Mouse (Mus musculus): Measurements from ENCODE around the gene Cyp26b1.

The Cyp26b1 gene

DNA sequence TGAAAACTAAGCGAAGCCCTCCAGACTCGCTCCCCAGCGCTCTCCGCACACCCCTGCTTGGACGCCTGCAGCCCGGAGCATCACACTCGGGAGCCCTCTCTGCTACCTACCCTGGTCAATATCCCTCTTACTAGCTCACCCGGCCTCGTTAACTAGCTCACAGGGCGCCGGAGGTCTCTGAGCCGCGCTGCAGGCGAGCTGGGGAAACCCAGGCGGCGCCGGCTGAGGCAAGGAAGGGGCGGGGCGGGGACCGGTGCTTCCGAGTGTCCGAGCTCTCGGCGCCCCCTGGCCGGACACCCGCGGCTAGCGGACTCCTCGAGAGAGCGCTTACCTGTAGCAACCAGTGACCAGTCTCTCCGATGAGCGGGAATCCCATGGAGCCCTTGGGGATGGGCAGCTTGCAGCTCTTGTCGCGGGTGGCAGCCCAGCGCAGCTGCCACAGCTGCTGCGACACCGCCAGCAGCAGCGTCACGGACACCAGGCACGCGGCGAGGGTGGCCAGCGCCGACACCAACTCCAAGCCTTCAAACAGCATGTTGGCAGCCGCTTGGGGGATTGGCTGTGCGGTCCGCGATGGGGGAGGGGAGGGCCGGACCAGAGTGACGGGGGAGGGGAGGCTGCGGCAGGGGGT is 6.1 kb downstream of the Cyp26b1 start:
- DNase-seq (ENCODE audit: low spot score), result peak; percentile 45

DNA sequence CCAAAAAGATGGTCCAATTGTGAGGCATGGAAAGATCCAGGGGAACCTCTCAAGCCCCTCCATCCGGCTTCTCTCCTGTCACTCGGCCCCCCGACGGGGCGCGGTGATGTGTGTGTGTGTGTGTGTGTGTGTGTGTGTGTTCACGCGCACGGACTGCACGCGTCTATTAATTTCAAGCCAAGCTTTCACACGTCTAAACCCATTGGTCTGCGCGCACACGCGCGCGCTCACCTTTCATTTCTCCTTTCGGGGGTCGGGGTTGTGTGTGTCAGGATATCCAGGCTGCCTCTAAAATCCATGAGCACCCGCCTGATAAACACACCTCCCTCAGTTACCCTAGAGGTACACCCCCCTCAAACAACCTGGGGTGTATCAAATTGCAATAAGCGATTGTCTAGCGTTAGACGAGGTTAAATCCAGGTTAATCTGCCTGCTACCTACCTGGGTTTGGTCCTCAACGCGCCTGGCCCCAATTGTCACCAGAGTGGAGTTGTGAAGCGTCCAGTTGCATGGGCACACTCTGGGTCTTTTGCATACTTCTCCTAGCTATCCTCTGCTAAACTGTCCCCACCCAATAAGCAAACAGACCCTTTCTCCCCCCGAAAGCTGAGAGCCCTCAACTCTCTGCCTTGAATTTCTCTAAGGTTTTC is 7.0 kb downstream of the Cyp26b1 start:
- DNase-seq (ENCODE audit: low spot score), result no peak

DNA sequence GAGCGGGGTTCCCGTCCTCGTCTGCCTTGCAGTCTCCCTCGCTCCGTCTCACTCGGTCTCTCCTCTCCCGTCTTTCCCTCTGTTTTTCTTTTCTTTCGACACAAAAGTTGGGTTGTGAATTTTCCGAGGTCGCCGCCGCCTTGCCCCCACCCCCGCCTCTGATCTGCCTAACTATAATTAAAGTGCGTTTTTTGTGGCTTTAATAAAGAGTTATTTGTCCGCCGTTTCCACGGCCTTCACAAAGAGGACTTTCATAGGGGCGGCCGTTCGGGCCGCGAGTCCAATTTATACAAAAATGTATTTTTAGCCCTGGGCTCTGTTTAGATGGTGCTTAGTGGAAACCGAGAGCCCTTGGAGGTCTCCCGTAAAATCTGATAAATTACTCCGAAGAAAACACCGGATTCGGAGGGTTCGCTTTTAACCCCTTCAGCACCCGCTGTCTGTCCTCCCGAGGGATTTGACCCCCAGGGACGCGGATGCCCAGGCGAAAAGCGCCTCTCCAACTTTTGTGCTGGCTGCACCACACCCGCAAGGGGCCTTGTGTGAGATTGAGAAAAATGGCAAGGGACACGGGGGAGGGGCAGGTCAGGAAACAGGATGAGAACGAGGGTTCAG is 7.9 kb downstream of the Cyp26b1 start:
- no peak for DNase-seq (ENCODE audit: low spot score)

DNA sequence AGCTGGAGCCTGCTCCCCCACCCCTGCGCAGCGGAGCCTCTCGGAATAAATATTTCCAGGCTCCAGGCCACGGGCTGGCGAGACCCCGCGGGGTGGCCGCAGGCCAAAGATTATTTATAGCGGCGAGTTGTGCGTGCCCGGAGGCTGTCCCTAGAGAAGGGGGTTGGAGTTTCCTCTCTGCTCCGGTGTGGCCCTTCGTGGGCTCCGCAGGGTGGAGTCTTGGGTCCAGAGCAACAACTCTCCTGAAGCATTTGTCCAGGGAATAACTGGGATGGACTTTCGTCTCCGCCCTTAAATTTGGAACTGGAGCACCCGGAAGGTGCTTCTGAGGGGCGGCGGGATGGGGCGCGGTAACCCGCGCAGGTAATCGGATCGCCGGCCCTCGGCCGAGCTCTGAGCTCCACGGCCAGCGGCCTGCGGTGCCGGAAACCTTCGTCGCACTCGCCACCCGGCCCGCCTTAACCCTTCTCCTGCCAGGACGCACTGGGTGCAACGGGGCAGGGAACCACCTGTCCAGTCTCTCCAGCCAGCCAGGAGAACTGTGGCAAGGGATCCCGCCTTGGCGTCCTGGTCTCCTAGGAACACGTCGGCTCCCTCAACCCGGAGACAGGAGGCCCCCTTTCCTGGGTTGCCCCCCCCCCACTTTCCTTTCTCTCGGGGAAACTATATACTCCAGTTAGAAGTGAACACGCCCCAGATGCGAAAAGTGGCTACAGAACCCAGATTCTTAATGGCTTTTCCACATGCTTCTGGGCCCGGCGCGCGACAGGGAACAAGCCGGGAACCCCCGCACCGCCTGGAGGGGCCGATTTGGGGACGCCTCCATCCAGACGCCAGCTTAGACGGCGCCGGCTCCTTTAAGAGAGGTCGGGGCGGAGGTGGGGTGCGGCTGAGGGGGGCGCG is 8.7 kb downstream of the Cyp26b1 start:
- no peak for DNase-seq (ENCODE audit: low spot score)

DNA sequence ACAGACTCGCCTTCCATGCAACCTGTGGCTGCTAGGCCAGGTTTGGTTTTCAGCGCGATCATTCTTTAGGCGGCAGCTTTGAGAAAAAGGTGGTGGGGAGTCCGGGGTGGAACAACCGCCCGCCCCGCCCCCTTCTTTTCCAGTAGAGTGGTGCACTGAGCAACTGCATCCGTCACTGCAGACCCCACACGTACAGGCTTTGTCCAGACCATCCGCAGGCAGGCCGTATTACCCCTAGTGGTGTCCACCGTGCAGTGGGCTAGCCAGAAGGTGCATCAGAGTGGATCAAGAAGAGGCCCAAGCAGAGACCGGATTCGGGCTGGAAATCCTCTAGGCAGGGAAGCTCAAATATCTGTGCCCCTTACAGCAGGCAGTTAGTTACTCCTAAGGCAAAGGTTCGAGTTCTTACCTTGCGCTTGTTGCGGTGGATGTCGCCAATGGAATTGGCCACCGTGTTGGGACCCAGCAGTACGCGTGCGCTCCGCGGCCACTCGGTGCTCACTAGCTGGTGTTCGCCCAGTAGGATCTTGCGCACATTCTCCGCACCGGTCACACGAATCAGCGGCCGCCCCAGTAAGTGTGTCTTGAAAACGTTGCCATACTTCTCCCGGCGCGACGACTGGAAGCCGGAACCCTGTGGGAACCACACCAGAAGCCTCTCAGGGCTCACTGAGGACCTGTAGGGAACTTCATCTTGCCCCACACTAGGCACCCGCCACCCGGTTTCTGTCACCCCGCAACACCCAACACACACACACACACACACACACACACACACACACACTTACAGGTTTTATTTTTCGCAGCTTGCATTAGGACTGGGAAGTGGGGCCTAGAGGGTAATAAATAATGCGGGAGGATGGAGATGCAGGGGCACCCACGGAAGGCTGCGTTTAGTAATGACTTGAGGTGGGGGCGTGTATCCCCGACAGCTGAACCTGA is 9.6 kb downstream of the Cyp26b1 start:
- DNase-seq (ENCODE audit: low spot score), result no peak

DNA sequence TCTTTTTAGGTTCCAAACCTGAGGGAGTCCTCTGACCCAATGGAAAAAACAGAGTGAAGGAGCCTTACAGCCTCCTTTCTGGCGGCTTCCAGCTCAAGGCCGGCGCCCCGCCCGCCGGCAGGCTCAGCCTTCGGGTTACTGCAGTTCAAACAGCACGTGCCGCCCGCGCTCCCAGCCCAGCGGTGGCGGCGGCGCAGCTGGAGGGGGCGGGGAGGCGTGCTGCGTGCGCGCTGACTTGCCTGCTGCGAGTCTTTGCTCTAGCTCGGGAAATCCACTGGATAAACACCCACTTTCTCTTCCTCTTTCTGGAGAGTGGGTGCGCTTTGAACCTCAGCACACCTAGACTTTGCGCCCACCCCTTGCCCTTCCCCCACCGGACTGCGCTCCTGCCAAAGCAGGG is 10.3 kb downstream of the Cyp26b1 start:
- DNase-seq (ENCODE audit: low spot score), result no peak

DNA sequence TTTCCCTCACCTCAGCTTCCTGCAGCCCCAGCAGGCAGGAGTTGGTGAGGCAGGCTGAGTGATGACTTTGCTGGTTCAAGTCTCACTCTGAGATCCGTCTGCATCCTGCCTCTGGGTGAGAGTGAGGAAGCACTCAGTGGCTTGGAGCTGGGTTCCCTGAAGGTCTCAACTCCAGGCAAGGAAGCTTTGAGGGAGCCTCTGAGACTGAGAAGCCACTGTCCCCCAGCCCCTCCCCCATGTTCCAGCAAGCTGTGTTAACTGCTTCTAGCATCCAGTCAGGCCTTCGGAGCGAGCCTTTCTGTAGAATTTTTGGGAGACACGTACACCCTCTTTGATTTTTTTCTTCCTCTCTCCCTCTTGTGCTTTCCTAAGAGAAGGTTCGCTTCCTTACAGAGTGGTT is 10.9 kb downstream of the Cyp26b1 start:
- DNase-seq (ENCODE audit: low spot score), result no peak

DNA sequence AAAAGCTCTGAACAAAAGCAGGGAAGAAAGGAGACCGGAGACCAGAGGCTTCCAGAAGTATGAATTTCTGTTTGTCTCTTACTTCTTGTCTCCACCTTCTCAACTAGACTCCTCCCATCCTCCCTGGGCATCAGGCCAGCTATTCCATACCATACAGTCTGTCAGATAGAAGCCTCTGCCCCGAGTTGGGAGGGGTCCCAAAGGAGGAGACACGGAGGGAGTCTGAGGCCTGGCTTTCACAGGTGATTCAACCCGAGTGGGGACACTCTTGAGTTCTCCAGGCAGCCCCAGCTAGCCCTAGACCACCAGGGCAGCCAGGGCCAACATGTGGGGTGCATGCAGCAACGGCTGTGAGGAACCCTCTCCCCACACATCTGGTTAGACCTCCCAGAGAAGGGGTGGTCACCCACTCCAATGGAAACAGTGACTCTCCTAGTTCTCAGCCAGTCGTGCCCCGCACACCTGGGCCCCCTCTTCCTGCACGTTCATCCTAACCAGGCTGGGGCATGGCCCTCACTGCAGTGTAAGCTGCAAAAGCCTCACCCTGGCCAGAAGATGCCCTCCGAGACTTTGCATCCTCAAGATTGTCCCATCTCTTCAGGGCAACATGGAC is 11.8 kb downstream of the Cyp26b1 start:
- no peak for DNase-seq (ENCODE audit: low spot score)

DNA sequence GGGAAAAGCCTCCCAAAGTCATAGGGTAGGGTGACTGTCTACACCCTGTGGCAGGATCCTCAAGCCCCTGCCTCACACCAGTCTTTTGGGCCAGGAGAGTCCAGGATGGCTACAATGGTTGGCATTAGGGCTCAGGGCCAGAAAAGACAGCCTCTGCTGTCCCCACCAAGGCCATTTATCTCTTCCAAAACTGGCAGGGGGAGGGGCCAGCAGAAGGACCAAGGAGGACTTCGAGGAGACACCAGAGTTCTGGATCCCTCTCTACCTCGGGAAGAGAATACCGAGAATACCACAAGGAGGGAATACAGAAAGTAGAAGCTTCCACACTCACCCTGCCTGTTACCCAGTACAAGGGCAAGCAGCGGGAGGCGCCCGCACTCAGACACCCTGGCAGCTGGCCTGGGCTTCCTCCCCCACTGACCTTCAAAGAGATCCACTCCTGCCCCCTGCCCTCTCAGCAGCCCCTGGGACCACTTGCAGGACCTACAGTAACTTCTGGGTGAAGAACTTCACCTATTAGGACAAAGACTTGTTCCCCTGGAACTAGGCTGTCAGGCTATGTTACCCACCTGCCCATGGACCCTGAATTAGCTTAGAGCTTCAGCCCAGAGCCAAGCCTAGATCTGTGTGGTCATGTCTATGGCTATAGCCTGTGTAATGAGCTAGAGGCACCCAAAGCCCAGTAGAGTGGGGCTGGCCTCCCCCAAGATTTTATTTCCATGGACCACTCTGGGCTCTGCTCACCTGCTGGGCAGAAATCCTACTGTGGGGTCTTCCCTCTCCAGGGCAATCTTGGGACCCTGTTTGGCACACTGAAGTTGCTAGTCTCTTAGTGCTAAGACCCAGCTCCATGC is 12.5 kb downstream of the Cyp26b1 start:
- no peak for DNase-seq (ENCODE audit: low spot score)

DNA sequence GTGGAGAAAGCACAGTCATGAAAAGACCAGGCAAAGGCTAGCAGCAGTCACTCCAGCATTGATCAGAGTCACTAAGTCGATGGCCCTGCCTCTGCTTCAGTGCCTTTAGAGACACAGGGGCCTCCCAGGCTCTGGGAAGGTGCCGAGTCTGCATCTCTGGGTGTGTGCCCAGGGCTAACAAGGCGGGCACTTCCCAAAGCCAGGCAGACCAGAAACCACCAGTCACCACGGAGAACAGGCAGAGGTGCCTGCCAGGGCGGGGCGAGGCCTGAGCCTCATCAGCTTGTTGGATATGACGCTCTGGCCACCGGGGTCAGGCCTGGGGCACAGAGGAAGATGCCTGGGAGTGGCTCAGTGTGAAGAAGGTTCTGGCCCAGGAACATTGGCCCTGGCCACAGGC is 14.2 kb downstream of the Cyp26b1 start:
- peak; percentile 15 for DNase-seq (ENCODE audit: low spot score)

DNA sequence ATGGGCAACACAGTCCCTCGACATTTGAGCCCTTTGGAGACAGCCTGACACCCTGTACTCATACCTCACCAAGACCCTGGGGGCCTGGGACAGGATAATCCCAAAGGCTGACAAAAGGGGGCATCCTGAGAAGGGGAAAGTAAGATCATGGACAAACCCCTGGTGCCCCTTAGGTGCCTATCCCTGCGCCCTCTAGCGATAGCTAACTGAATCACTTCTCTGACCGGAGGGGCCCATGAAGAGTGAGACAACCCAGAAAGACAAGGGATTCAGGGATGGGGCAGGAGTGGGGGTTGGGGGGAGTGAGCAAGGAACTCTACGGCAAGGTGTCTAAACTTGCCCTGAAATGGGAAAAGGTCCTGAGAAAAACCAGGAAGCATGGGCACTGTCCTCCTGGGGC is 14.8 kb downstream of the Cyp26b1 start:
- DNase-seq (ENCODE audit: low spot score), result peak; percentile 29

DNA sequence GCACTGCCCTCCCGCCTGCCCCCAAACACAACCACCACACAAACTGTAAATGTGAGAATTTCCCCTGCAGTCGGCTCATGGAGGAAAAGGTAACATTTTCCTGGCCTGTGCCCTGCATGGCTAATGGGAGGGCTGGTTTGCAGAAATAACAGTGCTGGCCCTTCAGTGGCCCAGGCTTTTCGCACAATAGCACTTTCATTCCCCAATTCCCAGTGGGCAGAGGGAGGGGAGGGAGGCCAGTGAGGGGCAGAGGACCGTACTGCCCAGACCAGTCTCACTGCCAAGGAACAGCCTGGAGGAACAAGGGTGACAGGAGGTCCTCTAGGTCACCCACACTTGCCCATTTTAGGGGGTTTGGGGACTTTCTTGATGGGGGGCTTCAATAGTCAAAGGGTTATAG is 15.8 kb downstream of the Cyp26b1 start:
- DNase-seq (ENCODE audit: low spot score), result peak; percentile 71

DNA sequence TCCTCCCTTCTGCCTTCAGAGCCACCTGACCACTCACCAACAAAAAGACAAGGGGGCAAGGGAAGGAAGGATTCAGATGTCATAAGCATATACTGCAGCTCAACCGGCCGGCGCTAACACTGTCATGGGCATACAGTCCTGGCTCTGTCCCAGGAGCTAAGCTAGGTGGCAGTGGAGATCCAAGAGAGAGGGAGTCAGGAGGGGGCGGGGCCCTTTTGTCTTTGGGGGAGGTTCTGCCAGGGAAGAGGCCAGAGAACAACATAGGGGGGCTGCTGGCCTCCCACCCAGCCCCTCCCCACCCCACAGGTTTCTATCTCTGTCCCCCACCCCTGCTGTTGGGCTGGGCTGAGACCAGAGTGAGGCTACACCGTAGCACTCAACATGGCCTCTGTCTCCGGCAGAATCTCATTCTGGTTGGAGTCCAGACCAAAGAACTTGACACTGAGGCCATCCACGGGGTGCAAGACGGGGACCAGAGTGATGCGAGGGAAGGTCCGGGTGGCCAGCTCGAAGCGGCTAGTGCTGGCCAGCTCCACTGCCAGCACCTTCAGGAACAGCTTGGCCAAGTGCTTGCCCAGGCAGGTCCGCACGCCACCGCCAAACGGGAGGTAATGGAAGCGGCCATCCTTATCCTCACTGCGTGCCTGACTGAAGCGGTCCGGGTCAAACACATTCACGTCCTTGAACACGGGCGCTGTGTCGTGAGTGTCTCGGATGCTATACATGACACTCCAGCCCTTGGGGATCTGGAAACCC is 19.6 kb downstream of the Cyp26b1 start:
- DNase-seq (ENCODE audit: low spot score), result no peak

DNA sequence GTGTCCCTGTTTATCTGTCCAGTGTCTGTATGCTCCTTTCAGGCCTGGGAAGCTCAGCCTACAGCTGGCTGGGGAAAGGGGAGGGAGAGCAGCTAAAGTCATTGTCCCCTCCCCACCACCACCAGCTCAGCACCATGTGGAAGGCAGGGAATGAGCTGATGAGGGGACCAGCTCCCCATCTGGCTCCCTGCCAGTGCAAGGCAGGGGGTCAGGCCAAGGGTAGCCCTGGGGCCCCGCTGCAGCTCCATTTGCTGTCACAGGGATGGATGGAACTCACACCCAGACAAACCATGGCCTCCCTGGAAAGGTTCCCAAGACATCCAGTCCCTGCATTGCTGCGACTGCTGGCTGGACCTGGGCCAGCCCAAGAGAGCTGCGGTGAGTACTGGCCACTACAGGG is 23.7 kb downstream of the Cyp26b1 start:
- peak; percentile 46 for DNase-seq (ENCODE audit: low spot score)

DNA sequence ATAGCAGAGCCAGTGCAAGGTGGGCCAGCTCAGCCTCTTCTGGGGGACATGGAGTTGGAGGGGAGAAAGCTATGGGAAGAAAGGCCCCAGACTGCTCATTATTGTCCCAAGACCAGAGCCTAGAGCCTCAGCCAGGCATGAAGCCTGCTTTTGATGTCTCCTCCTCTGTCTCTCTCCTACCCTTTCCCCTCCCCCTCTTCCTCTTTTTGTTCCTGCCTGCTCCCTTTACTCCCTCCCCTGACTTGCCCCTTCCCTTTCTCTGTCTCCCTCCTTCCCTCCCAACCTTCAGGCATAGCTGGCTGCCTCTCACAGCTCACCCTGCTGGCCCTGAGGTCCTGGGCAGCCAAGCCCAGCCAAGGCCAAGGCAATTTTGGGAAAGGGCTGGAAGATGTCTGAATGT is 24.1 kb downstream of the Cyp26b1 start:
- peak; percentile 34 for DNase-seq (ENCODE audit: low spot score)

DNA sequence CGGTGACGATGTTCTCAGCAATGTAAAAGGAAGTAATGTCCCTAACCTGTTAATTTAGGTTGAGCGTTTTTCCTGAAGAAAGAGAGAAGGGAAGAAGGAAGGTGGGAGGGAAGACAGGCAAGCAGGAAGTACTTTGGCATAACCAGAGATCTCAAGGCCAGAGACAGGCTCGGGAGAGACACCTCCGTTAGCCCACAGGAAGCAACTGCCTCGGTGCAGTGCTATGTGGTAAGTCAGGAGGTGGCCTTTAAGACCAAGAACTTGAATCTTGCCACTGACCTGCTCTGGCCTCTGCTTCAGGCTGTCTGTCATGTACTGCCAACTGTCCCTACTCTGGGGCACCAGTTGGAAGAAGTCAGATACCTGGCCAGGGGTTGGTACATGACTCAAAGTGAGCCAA is 24.8 kb downstream of the Cyp26b1 start:
- no peak for DNase-seq (ENCODE audit: low spot score)

DNA sequence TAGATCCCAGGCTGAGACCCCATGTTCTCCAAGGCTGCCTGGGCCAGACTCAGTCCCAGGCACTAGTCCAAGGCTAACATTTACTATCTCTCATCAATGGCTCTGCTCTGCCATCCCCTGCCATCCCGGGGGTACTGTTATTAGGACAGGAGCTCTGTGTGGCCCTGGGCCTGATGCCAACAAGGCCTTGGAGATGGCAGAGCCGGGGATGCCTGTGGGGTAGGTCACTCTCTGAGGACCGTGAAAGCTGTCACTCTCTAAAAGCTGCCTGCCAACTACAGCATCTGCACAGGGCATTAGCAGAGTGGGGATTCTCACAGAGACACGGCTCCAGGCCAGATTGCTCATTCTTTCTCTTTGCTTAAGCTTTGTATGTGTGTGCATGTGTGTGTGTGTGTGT is 26.0 kb downstream of the Cyp26b1 start:
- peak; percentile 12 for DNase-seq (ENCODE audit: low spot score)

DNA sequence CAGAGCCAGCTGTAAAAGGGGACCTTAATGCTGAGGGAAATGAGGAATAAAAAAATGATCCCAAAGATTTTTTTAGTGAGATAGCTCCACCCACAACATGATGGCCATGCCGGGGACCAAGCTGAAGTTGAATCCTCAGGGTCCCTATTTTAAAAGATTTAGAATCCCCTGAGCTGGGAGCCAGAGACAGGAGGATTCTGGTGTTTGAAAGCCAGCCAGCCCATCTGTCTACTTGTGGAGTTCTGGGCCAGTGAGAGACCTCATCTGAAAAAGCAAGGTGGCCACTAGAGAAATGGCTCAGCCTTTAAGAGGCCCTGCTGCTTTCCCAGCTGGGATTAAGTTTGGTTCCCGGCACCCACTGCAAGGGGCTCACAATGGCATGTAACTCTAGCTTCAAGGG is 26.9 kb downstream of the Cyp26b1 start:
- no peak for DNase-seq (ENCODE audit: low spot score)

DNA sequence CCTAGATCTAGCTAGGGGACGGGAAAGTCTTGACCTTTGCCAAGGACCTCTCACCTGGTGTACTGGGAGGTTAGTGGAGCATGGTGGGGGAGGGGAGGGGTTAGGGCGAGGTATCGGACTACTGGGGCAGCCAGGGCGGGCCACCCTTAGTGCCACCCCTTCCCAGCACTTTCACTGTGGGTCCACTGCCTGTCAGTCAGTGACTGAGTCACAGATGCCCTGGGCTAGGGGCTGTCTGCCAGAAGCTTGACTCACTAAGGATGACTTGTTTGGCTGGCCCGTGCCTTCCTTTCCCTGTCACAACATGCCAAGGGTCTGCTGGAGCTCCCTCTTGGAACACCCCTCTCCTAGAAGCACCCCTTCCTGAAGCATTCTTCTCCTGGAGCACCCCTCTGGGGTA is 28.5 kb downstream of the Cyp26b1 start:
- peak; percentile 52 for DNase-seq (ENCODE audit: low spot score)
